Mouse (Mus musculus) bone marrow, adult 2 months (tissue): ENCODE measurements at regions not wholly inside any gene's neighbourhood (a gene's known extent, or its start where the extent isn't known, plus 50 kb on each side); places are given as distances from the start of the nearest gene placed in this dataset.

Experiments
- CTCF ChIP-seq: fragments of 200-500 bp; IDR thresholded peaks from 2 replicates; pipeline ENCODE4 v1.5.1; 2011; ENCODE audit warnings: low read length, control low read depth; ENCODE audit not compliant: control insufficient read depth, insufficient read depth
- POLR2A ChIP-seq: fragments of 200-500 bp; IDR thresholded peaks from 2 replicates; pipeline ENCODE4 v1.6.1; 2011; ENCODE audit warnings: low read depth, mild to moderate bottlenecking, control low read depth, low read length, borderline replicate concordance; ENCODE audit not compliant: control insufficient read depth

- TF ChIP-seq POLR2A (no peak), CTCF (no peak)
Observed at GRCm38 (mm10) chr1:137218611-137219010, 258.4 kb upstream of the Nr5a2 start.
